Mouse (Mus musculus): Measurements from ENCODE around the gene Dnajb7. TPM values are rescaled to one million over a fixed set of nuclear protein-coding genes. Genes with fewer than 3 reads are reported as not detected.

Gene Dnajb7
- 1.1 TPM for polyA plus RNA-seq (2017; shearing (Covaris generic))

GRCm38 (mm10) chr15:81408199-81408598 is at the start of gene Dnajb7:
Gene Dnajb7 (minus strand): TSS chr15:81408299.

GRCm38 (mm10) chr15:81399638-81400315 is 8.3 kb downstream of the Dnajb7 start, which contains the start of the genes St13 and Xpnpep3:
Gene St13 (minus strand): TSS chr15:81400077.
Gene Xpnpep3 (plus strand): TSS chr15:81400138.

GRCm38 (mm10) chr15:81360345-81361021 is 47.6 kb downstream of the Dnajb7 start, which contains the start of gene Slc25a17:
Gene Slc25a17 (minus strand): TSS chr15:81360812.

Other genes starting within 250 kb of the Dnajb7 start
- 65.4 TPM for gene Mrtfa, start 217.5 kb downstream of the Dnajb7 start, polyA plus RNA-seq (2017; shearing (Covaris generic))
- gene Mchr1, start 172.8 kb downstream of the Dnajb7 start, polyA plus RNA-seq (2017; shearing (Covaris generic)), result not detected
- gene Slc25a17, start 47.5 kb downstream of the Dnajb7 start, polyA plus RNA-seq (2017; shearing (Covaris generic)), result 51.6 TPM
- 99.8 TPM for gene St13, start 8.2 kb downstream of the Dnajb7 start, polyA plus RNA-seq (2017; shearing (Covaris generic))
- gene Xpnpep3, start 8.2 kb downstream of the Dnajb7 start, polyA plus RNA-seq (2017; shearing (Covaris generic)), result 7.6 TPM
- gene Rbx1, start 58.0 kb upstream of the Dnajb7 start, polyA plus RNA-seq (2017; shearing (Covaris generic)), result 247 TPM
- gene Ep300, start 177.1 kb upstream of the Dnajb7 start, polyA plus RNA-seq (2017; shearing (Covaris generic)), result 47.3 TPM